Mouse (Mus musculus) liver, embryonic 11.5 days (tissue): ENCODE measurements around the gene Patj. TPM values are rescaled to one million over a fixed set of nuclear protein-coding genes. Genes with fewer than 3 reads are reported as not detected.

Experiments
- ATAC-seq: fragments of 200-750 bp; cut with Nextera tagmentation; replicated peaks from 2 replicates; pipeline ENCODE4 v1.8.0; 2017; ENCODE audit warnings: moderate number of reproducible peaks, mild to moderate bottlenecking, moderate TSS enrichment, moderate library complexity; ENCODE audit not compliant: low FRiP score
- DNase-seq: peaks from one replicate; pipeline ENCODE4 v3.0.0-alpha.2; 2017; ENCODE audit warnings: low spot score
- H3K27ac ChIP-seq: fragments of 300-500 bp; sonication (generic); 2 replicates; pipeline ENCODE4 v1.5.1; 2014; ENCODE audit warnings: mild to moderate bottlenecking, low read depth, low read length, control low read depth
- H3K27me3 ChIP-seq: fragments of 300-500 bp; sonication (generic); replicated peaks from 2 replicates; pipeline ENCODE4 v1.6.1; 2014; ENCODE audit warnings: low read length, mixed read lengths; ENCODE audit not compliant: control insufficient read depth, insufficient read depth
- H3K36me3 ChIP-seq: fragments of 300-500 bp; sonication (generic); 2 replicates; pipeline ENCODE4 v1.6.1; 2014; ENCODE audit warnings: mild to moderate bottlenecking, low read length, moderate library complexity, mixed read lengths; ENCODE audit not compliant: control insufficient read depth, insufficient read depth
- H3K4me1 ChIP-seq: fragments of 300-500 bp; sonication (generic); replicated peaks from 2 replicates; pipeline ENCODE4 v1.6.1; 2014; ENCODE audit warnings: low read length, mixed read lengths; ENCODE audit not compliant: control insufficient read depth, insufficient read depth
- H3K4me2 ChIP-seq: fragments of 300-500 bp; sonication (generic); 2 replicates; pipeline ENCODE4 v1.6.1; 2014; ENCODE audit warnings: mild to moderate bottlenecking, control low read depth, moderate library complexity
- H3K4me3 ChIP-seq: fragments of 300-500 bp; sonication (generic); 2 replicates; pipeline ENCODE4 v1.5.1; 2014; ENCODE audit warnings: low read depth, low read length, control low read depth
- H3K9ac ChIP-seq: fragments of 300-500 bp; sonication (generic); 2 replicates; pipeline ENCODE4 v1.6.1; 2014; ENCODE audit warnings: low read depth, low read length, control low read depth
- H3K9me3 ChIP-seq: fragments of 300-500 bp; sonication (generic); 2 replicates; pipeline ENCODE4 v1.6.1; 2016; ENCODE audit warnings: low read length, inconsistent platforms, mixed read lengths; ENCODE audit not compliant: control insufficient read depth
- WGBS: fragments of 180-500 bp; shearing (Covaris S2); extraction: QIAGEN DNeasy Blood & Tissue Kit; methylation state at CpG from one replicate; pipeline ENCODE4 v1.1.7; 2014; 5-methylcytosine and 5-hydroxymethylcytosine counted together
- polyA plus RNA-seq: library from polyadenylated mRNA; unstranded; fragments of >200 nt; fragmentation: Nextera tagmentation; extraction: Ambion mirVana; gene quantifications from 2 replicates; pipeline ENCODE4 v1.2.1, GENCODE M21; 2014

Patj gene
- polyA plus RNA-seq, 1 experiment from 2014 or later: 4.9 TPM

DNA sequence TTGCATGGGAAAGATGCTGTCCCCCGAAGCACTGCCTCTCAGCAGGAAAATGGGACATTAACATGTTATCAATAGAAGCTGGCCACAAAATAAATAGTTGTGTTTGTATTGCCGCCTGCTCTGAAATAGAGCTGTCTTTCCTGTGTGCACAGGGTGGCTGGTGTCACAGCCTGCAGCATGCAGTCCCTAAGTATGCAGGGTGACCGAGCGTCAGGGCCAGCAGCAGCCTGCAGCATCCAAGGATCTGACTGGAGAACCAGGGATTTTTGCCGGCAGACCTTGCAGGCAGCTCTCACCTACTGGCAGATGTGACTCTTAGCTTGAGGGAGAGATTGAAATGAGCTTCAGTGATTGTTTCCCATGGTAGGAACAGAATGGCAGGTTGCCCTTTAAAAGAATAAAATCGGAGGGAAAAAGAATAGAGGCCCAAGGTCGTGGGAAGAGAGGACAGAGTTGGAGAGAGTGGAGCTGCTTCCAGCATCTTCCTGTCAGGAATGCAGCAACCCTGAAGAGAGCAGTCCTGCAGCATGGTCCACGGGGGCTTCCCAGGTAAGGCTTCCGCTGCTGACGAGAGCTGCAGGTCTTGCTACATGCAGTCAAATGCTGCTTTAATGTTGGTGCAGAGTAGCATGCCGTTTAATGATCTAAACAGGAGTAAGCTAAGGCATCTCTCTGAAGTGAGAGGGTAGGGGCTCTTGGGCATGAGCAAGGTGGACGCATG is 151.0 kb downstream of the Patj start:
- WGBS: 62% methylated on average over 12 of the region's 12 CpGs
- no peaks in the 10 kb centered on the region for H3K9me3 ChIP-seq
- DNase-seq (no peak), ATAC-seq (no peak)
- H3K9ac ChIP-seq: no peak overlapping the region
- no peak overlapping the region for H3K4me3 ChIP-seq
- no peak overlapping the region for H3K27ac ChIP-seq
- H3K4me2 ChIP-seq: no peak overlapping the region
- H3K36me3 ChIP-seq: no peaks in the 10 kb centered on the region
- H3K4me1 ChIP-seq: no peaks in the 10 kb centered on the region
- H3K27me3 ChIP-seq: no peaks in the 10 kb centered on the region

DNA sequence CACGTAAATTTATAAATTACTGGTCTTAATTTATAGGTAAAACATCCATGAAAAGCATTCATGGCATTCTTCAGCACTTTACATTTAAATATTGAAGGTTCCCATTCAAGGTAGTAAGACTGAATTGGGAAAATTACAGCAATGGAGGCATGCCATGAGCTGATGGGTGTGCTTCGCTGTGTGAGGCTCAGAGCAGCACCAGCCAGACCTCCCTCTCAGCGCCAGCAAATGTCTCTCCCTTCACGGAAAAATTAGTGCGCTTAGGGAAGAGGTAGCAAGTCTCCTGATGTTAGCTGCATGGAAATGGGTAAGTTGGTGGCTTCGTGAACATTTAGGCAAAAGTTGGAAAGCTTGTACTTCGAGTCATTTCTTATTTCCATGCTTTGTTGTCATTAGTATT is 153.9 kb downstream of the Patj start:
- no peak overlapping the region for H3K4me3 ChIP-seq
- DNase-seq (no peak), ATAC-seq (no peak)
- no peak overlapping the region for H3K9ac ChIP-seq
- 78% methylated on average over 7 of the region's 7 CpGs for WGBS
- no peaks in the 10 kb centered on the region for H3K4me1 ChIP-seq
- H3K27me3 ChIP-seq: no peaks in the 10 kb centered on the region
- no peak overlapping the region for H3K27ac ChIP-seq
- H3K36me3 ChIP-seq: no peaks in the 10 kb centered on the region
- H3K4me2 ChIP-seq: no peak overlapping the region
- H3K9me3 ChIP-seq: no peaks in the 10 kb centered on the region

DNA sequence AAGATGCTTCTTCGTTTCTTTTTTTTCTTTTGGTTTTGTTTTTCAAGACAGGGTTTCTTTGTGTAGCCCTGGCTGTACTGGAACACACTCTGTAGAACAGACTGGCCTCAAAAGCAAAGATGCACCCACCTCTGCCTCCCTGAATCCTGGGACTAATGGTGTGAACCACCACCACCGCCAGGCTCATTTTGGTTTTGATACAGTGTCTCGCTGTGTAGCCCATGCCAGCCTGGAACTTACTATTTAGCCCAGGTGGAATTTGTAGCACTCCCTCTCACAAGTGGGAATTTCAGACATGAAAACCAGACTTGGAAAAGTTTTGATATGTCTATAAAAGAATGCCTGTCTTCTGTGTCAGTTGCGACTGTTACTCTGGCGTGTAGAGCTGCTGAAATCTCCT is 154.5 kb downstream of the Patj start:
- no peak overlapping the region for H3K9ac ChIP-seq
- no peak overlapping the region for H3K27ac ChIP-seq
- DNase-seq: no peak
- ATAC-seq: no peak
- H3K4me2 ChIP-seq: no peak overlapping the region
- no peaks in the 10 kb centered on the region for H3K4me1 ChIP-seq
- H3K4me3 ChIP-seq: no peak overlapping the region
- no peaks in the 10 kb centered on the region for H3K36me3 ChIP-seq
- H3K9me3 ChIP-seq: no peaks in the 10 kb centered on the region
- H3K27me3 ChIP-seq: no peaks in the 10 kb centered on the region
- 88% methylated on average over 5 of the region's 5 CpGs for WGBS

DNA sequence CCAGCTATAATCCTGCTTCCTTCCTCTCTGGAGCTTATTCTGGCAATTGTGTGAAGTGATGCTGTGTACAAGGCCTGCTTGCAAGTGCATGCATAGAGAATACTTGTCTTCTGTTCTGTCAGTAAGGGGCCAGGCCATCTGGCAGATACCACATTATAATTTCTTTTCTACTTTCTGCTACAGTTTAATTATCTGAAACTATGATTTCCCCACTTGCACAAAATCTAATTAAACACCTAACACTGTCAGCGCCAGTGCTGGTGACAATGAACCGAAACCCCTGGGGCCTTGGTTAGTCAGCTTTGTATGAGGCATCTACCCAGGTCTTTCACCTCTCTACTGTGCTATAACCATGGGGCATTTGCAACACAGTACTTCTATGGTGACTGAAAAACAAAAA is 160.1 kb downstream of the Patj start:
- Histone ChIP-seq H3K27me3 (no peaks in the 10 kb centered on the region), H3K27ac (no peak overlapping the region), H3K4me2 (no peak overlapping the region), H3K36me3 (no peaks in the 10 kb centered on the region), H3K4me3 (no peak overlapping the region), H3K9ac (no peak overlapping the region), H3K9me3 (no peaks in the 10 kb centered on the region), H3K4me1 (no peaks in the 10 kb centered on the region)
- ATAC-seq (no peak), DNase-seq (no peak)
- WGBS: 92% methylated on average over 2 of the region's 2 CpGs

DNA sequence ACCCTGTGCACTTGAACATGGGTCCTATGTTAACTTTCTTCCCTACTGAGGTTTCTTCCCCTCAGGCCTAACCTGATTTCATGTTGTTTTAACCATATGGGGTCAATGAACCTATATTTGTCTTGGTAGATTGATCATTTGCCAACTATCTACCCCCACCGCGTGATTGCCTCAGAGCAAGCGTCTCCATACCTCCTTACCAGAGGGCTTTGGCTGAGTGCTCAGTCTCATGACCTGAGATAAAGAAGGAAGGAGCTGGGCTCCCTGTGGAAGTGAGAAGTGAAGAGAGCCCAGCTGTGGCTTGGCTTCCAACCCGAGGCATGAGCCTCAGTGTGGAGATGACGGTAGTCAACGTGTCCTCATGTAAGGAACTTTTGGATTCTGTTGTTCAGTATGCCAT is 160.9 kb downstream of the Patj start:
- Histone ChIP-seq H3K4me3 (no peak overlapping the region), H3K4me1 (no peaks in the 10 kb centered on the region), H3K36me3 (no peaks in the 10 kb centered on the region), H3K27me3 (no peaks in the 10 kb centered on the region), H3K4me2 (no peak overlapping the region), H3K9ac (no peak overlapping the region), H3K27ac (no peak overlapping the region), H3K9me3 (no peaks in the 10 kb centered on the region)
- 88% methylated on average over 6 of the region's 6 CpGs for WGBS
- ATAC-seq (no peak), DNase-seq (no peak)

DNA sequence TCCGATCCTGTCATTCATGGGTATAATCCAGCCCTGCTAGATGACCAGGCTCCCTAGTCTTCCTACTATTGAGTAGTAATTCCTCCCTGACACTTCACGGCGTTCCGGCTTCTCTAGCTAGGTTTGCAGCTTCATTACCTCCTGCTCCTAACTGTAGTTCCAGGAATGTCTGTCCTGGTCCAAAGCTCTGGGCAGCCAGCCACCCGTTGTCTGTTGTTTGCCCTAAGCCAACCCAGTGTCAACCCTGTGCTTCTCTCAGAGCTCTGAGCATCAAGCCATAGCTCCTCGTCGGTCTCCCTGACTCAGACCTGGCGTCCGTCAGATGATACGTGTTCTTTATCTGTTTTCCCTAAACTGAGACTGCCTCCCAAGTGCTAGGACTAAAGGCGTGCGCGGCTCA is 161.6 kb downstream of the Patj start:
- Histone ChIP-seq H3K36me3 (no peaks in the 10 kb centered on the region), H3K4me2 (no peak overlapping the region), H3K4me3 (no peak overlapping the region), H3K27ac (no peak overlapping the region), H3K9ac (no peak overlapping the region), H3K27me3 (no peaks in the 10 kb centered on the region), H3K9me3 (no peaks in the 10 kb centered on the region), H3K4me1 (no peaks in the 10 kb centered on the region)
- ATAC-seq (no peak), DNase-seq (no peak)
- WGBS: 85% methylated on average over 13 of the region's 13 CpGs

DNA sequence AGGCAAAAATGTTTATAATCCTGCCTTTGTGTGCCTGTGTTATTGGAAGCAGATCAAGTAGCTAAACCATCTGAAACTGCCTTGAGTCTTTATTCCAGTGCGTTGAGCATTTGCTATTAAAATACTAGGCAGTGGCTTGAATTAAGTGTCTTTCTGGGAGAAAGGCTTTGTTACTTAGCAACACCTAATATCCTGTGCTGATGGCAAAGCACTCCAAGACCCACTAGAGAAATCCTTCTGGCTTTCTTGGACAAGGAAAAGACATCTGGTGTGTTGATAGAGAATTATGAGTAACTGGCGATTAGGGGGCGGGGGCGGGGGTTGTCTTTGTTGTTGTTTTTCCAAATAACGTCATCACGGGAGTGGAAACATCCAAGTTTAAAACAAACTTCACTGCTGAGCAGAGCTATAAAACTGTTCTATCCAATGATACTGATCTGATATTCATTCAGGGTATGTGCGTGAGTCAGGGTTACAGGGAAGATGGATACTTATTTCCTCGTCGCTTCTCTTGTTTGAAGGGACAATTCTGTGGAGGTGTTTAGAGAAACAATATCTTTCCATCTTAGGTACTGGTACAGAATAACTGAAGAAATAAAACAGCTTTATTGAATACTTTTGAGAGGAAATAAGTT is 164.7 kb downstream of the Patj start:
- ATAC-seq (no peak), DNase-seq (no peak)
- Histone ChIP-seq H3K27ac (no peak overlapping the region), H3K36me3 (no peaks in the 10 kb centered on the region), H3K27me3 (no peaks in the 10 kb centered on the region), H3K4me3 (no peak overlapping the region), H3K9me3 (no peaks in the 10 kb centered on the region), H3K4me2 (no peak overlapping the region), H3K9ac (no peak overlapping the region), H3K4me1 (no peaks in the 10 kb centered on the region)
- WGBS: 91% methylated on average over 9 of the region's 9 CpGs

DNA sequence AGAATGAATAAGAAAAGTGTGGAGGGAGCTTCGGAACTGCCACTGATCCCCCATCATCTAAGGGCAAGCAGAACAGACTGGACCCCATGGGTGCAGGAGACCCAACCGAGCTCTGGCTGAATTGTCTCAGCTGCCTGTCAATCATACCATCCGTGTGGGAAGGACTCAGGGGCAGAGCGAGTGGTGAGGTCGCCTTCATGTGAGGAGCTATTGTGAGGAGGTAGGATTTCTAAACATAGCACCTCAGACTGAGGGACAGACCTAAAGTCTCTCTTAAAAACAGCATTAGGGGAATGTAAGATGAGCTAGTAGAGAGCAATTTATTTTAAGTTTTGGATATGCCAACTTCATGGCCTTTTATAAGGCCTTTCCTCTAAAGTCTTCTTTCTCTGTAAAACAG is 167.5 kb downstream of the Patj start:
- WGBS: 79% methylated on average over 5 of the region's 5 CpGs
- no peak overlapping the region for H3K4me2 ChIP-seq
- no peaks in the 10 kb centered on the region for H3K27me3 ChIP-seq

DNA sequence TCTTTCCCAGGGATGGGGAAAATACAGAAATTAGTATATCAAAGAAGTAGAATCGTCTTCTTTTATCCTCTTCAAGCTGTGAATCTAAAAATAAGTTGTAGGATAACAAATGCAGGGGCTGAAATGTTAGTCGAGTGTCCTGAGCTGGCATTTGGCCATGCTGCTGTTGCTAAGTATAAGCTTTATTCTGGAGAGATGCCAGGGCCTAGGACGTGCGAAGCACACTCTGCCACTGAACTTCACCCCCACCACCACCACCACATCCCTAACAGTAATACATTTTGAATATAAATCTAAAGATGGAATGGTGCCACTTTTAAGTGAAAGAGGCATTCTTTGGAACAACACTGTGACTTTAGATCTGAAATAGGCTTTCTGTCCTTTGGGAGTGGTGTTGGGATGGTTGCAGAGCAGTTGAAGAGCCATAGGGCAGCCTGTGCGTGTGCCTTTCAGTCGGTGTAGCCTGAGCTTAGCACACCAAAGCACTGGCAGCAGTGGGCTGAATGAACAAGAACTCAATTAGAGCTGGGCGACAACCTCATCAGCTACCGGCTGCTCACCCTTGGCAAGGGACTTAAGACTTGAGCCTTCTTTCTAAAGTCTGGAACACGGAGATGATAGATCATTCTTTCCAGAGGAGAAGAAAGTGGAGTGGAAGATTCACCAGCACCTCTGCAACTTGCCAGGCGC is 168.1 kb downstream of the Patj start:
- Histone ChIP-seq H3K36me3 (no peaks in the 10 kb centered on the region), H3K4me2 (no peak overlapping the region), H3K4me1 (no peaks in the 10 kb centered on the region), H3K4me3 (no peak overlapping the region), H3K9ac (no peak overlapping the region), H3K27me3 (no peaks in the 10 kb centered on the region), H3K9me3 (no peaks in the 10 kb centered on the region), H3K27ac (no peak overlapping the region)
- no peak for DNase-seq
- 83% methylated on average over 10 of the region's 10 CpGs for WGBS
- no peak for ATAC-seq

More for the DNA sequence above, 167.5 kb downstream of the Patj start:
- no peak for DNase-seq
- Histone ChIP-seq H3K9me3 (no peaks in the 10 kb centered on the region), H3K27ac (no peak overlapping the region), H3K4me3 (no peak overlapping the region), H3K4me1 (no peaks in the 10 kb centered on the region), H3K36me3 (no peaks in the 10 kb centered on the region), H3K9ac (no peak overlapping the region)
- no peak for ATAC-seq
